Mouse (Mus musculus): Measurements from ENCODE around the gene Adgrb3.

- TF ChIP-seq POLR2A (IDR thresholded peaks at IDR 0.05; ENCODE audit: extremely low read depth, insufficient read depth, low read length) (no peak), CTCF (IDR thresholded peaks at IDR 0.05; ENCODE audit: low read depth, low read length) (no peak)
These were observed 410.1 kb downstream of the Adgrb3 start for GRCm38 (mm10) chr1:25419378-25419777.
